Mouse (Mus musculus): ENCODE results near the gene Cdc26. TPM values are rescaled to one million over a fixed set of nuclear protein-coding genes. Genes with fewer than 3 reads are reported as not detected.

The Cdc26 gene
- polyA plus RNA-seq (2015; fragmentation: Nextera tagmentation; extraction: Ambion mirVana) = 137 and 138 TPM in 2 replicates

GRCm38 (mm10) chr4:62408601-62409282 is at the start of gene Cdc26, which contains the start of gene Prpf4:
TSS of gene Cdc26 (minus strand) at chr4:62408642.
TSS of gene Prpf4 (plus strand) at chr4:62408797.
- Histone ChIP-seq H3K27ac (peak within 1 kb of the TSS; percentile 88), H3K4me1 (replicated peaks; ENCODE audit: insufficient read depth, low read length) (peaks cover 10% of the 10 kb centered on the region; the same call in 1 of the 2 replicates), H3K27me3 (ENCODE audit: insufficient read depth, low read length) (no peaks in the 10 kb centered on the region), H3K9me3 (replicated peaks; ENCODE audit: low read length) (no peaks in the 10 kb centered on the region), H3K9ac (ENCODE audit: low read depth, low read length) (peak within 1 kb of the TSS; percentile 85), H3K4me3 (replicated peaks; ENCODE audit: low read depth, low read length) (peak within 1 kb of the TSS; percentile 73), H3K36me3 (ENCODE audit: insufficient read depth, low read length) (peaks cover 17% of the 10 kb centered on the region; the same call in 1 of the 2 replicates), H3K4me2 (ENCODE audit: low read length) (peak within 1 kb of the TSS; percentile 69)
- under 1% methylated on average over 39 of the region's 39 CpGs for WGBS
- no peak for TF ChIP-seq CTCF (IDR thresholded peaks at IDR 0.05; ENCODE audit: low read depth)
- DNase-seq (ENCODE audit: low spot score) = peak; percentile 100
- ATAC-seq (replicated peaks; ENCODE audit: low FRiP score, low read depth) = peak; percentile 98

DNA sequence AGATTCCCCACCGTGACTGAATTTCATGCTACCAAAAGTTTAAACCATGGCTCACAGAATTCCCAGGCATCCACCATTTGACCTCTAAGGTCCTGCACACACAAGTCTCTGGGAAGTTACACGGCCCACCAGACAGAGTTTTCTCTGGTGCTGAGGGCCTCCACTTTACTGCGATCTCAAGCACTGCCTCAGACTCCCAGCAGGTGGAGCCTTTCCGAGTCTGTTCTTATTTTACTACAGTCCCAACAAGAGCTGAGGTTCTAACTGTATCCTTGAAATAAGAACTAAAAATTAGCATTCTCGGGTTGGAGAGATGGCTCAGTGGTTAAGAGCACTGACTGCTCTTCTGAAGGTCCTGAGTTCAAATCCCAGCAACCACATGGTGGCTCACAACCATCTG is 46.6 kb upstream of the Cdc26 start:
- WGBS = 37% methylated on average over 5 of the region's 5 CpGs
- Histone ChIP-seq H3K9me3 (replicated peaks; ENCODE audit: low read length) (no peaks in the 10 kb centered on the region), H3K36me3 (ENCODE audit: insufficient read depth, low read length) (no peaks in the 10 kb centered on the region), H3K27me3 (ENCODE audit: insufficient read depth, low read length) (no peaks in the 10 kb centered on the region), H3K9ac (ENCODE audit: low read depth, low read length) (no peak overlapping the region), H3K4me3 (replicated peaks; ENCODE audit: low read depth, low read length) (no peak overlapping the region), H3K4me2 (ENCODE audit: low read length) (no peak overlapping the region), H3K27ac (no peak overlapping the region), H3K4me1 (replicated peaks; ENCODE audit: insufficient read depth, low read length) (no peaks in the 10 kb centered on the region)
- peak; percentile 74 for TF ChIP-seq CTCF (IDR thresholded peaks at IDR 0.05; ENCODE audit: low read depth)
- peak; percentile 72 for DNase-seq (ENCODE audit: low spot score)
- peak; percentile 65 for ATAC-seq (replicated peaks; ENCODE audit: low FRiP score, low read depth)

GRCm38 (mm10) chr4:62440986-62441385 is 32.5 kb upstream of the Cdc26 start:
- no peak for TF ChIP-seq CTCF (IDR thresholded peaks at IDR 0.05; ENCODE audit: low read depth)
- Histone ChIP-seq H3K27me3 (ENCODE audit: insufficient read depth, low read length) (no peaks in the 10 kb centered on the region), H3K4me3 (replicated peaks; ENCODE audit: low read depth, low read length) (no peak overlapping the region), H3K9ac (ENCODE audit: low read depth, low read length) (no peak overlapping the region), H3K4me2 (ENCODE audit: low read length) (no peak overlapping the region), H3K36me3 (ENCODE audit: insufficient read depth, low read length) (no peaks in the 10 kb centered on the region), H3K9me3 (replicated peaks; ENCODE audit: low read length) (no peaks in the 10 kb centered on the region), H3K27ac (no peak overlapping the region), H3K4me1 (replicated peaks; ENCODE audit: insufficient read depth, low read length) (no peaks in the 10 kb centered on the region)
- no peak for ATAC-seq (replicated peaks; ENCODE audit: low FRiP score, low read depth)
- WGBS = 61% methylated on average over 4 of the region's 4 CpGs
- no peak for DNase-seq (ENCODE audit: low spot score)

GRCm38 (mm10) chr4:62440544-62440943 is 32.1 kb upstream of the Cdc26 start:
- H3K36me3 ChIP-seq (ENCODE audit: insufficient read depth, low read length) = no peaks in the 10 kb centered on the region
- TF ChIP-seq CTCF (IDR thresholded peaks at IDR 0.05; ENCODE audit: low read depth) = no peak
- no peaks in the 10 kb centered on the region for H3K9me3 ChIP-seq (replicated peaks; ENCODE audit: low read length)
- WGBS = 69% methylated on average over 4 of the region's 4 CpGs
- H3K27ac ChIP-seq = no peak overlapping the region
- DNase-seq (ENCODE audit: low spot score) = no peak
- H3K27me3 ChIP-seq (ENCODE audit: insufficient read depth, low read length) = no peaks in the 10 kb centered on the region
- no peaks in the 10 kb centered on the region for H3K4me1 ChIP-seq (replicated peaks; ENCODE audit: insufficient read depth, low read length)
- no peak overlapping the region for H3K4me2 ChIP-seq (ENCODE audit: low read length)
- H3K4me3 ChIP-seq (replicated peaks; ENCODE audit: low read depth, low read length) = no peak overlapping the region
- no peak for ATAC-seq (replicated peaks; ENCODE audit: low FRiP score, low read depth)
- H3K9ac ChIP-seq (ENCODE audit: low read depth, low read length) = no peak overlapping the region

- H3K4me1 ChIP-seq (replicated peaks; ENCODE audit: insufficient read depth, low read length) = no peaks in the 10 kb centered on the region
- H3K27me3 ChIP-seq (ENCODE audit: insufficient read depth, low read length) = no peaks in the 10 kb centered on the region
- H3K4me2 ChIP-seq (ENCODE audit: low read length) = no peak overlapping the region
- H3K9me3 ChIP-seq (replicated peaks; ENCODE audit: low read length) = no peaks in the 10 kb centered on the region
- DNase-seq (ENCODE audit: low spot score) = no peak
- H3K36me3 ChIP-seq (ENCODE audit: insufficient read depth, low read length) = no peaks in the 10 kb centered on the region
- 65% methylated on average over 4 of the region's 4 CpGs for WGBS
- H3K4me3 ChIP-seq (replicated peaks; ENCODE audit: low read depth, low read length) = no peak overlapping the region
- no peak for ATAC-seq (replicated peaks; ENCODE audit: low FRiP score, low read depth)
- H3K27ac ChIP-seq = no peak overlapping the region
- TF ChIP-seq CTCF (IDR thresholded peaks at IDR 0.05; ENCODE audit: low read depth) = no peak
- H3K9ac ChIP-seq (ENCODE audit: low read depth, low read length) = no peak overlapping the region
These were observed 31.4 kb upstream of the Cdc26 start for GRCm38 (mm10) chr4:62439793-62440192.

DNA sequence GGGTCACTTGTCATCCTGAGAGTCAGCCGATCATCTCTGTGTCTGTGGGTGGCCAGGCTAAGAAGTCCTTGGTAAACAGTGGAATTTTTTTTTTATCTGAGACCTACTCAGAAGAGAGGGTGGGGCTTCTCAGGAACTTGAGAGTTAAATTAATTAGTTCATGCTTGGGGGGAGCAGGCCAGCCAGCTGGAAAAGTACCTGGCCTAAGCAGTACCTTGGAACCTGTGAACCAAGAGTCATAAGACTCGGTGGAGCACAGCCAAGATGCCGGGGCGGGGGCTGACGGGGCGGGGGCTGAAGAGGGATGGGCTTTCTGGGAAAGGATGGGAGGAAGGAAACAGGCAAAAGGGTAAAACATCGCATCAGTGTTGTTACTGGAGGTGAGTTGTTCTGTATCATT is 29.4 kb upstream of the Cdc26 start:
- no peaks in the 10 kb centered on the region for H3K27me3 ChIP-seq (ENCODE audit: insufficient read depth, low read length)
- no peaks in the 10 kb centered on the region for H3K36me3 ChIP-seq (ENCODE audit: insufficient read depth, low read length)
- H3K4me2 ChIP-seq (ENCODE audit: low read length) = no peak overlapping the region
- H3K27ac ChIP-seq = peak overlapping the region; percentile 21; the same call in 1 of the 2 replicates
- DNase-seq (ENCODE audit: low spot score) (peak; percentile 29), ATAC-seq (replicated peaks; ENCODE audit: low FRiP score, low read depth) (peak; percentile 87)
- no peak for TF ChIP-seq CTCF (IDR thresholded peaks at IDR 0.05; ENCODE audit: low read depth)
- no peak overlapping the region for H3K9ac ChIP-seq (ENCODE audit: low read depth, low read length)
- WGBS = 45% methylated on average over 7 of the region's 7 CpGs
- no peaks in the 10 kb centered on the region for H3K4me1 ChIP-seq (replicated peaks; ENCODE audit: insufficient read depth, low read length)
- H3K4me3 ChIP-seq (replicated peaks; ENCODE audit: low read depth, low read length) = no peak overlapping the region
- H3K9me3 ChIP-seq (replicated peaks; ENCODE audit: low read length) = no peaks in the 10 kb centered on the region

Data from kidney, postnatal 0 days (tissue).